Mouse (Mus musculus) liver, embryonic 11.5 days (tissue): Measurements from ENCODE around the gene Tsc22d4. TPM values are rescaled to one million over a fixed set of nuclear protein-coding genes. Genes with fewer than 3 reads are reported as not detected.
"Not testable (repeated sequence)": the region's sequence is repeated elsewhere in the genome, so short reads cannot be mapped to it uniquely, and the experiment has no call there.

Experiments
- ATAC-seq: fragments of 200-750 bp; cut with Nextera tagmentation; replicated peaks from 2 replicates; pipeline ENCODE4 v1.8.0; 2017; ENCODE audit warnings: moderate number of reproducible peaks, mild to moderate bottlenecking, moderate TSS enrichment, moderate library complexity; ENCODE audit not compliant: low FRiP score
- DNase-seq: peaks from one replicate; pipeline ENCODE4 v3.0.0-alpha.2; 2017; ENCODE audit warnings: low spot score
- H3K27ac ChIP-seq: fragments of 300-500 bp; sonication (generic); 2 replicates; pipeline ENCODE4 v1.5.1; 2014; ENCODE audit warnings: mild to moderate bottlenecking, low read depth, low read length, control low read depth
- H3K27me3 ChIP-seq: fragments of 300-500 bp; sonication (generic); replicated peaks from 2 replicates; pipeline ENCODE4 v1.6.1; 2014; ENCODE audit warnings: low read length, mixed read lengths; ENCODE audit not compliant: control insufficient read depth, insufficient read depth
- H3K36me3 ChIP-seq: fragments of 300-500 bp; sonication (generic); 2 replicates; pipeline ENCODE4 v1.6.1; 2014; ENCODE audit warnings: mild to moderate bottlenecking, low read length, moderate library complexity, mixed read lengths; ENCODE audit not compliant: control insufficient read depth, insufficient read depth
- H3K4me1 ChIP-seq: fragments of 300-500 bp; sonication (generic); replicated peaks from 2 replicates; pipeline ENCODE4 v1.6.1; 2014; ENCODE audit warnings: low read length, mixed read lengths; ENCODE audit not compliant: control insufficient read depth, insufficient read depth
- H3K4me2 ChIP-seq: fragments of 300-500 bp; sonication (generic); 2 replicates; pipeline ENCODE4 v1.6.1; 2014; ENCODE audit warnings: mild to moderate bottlenecking, control low read depth, moderate library complexity
- H3K4me3 ChIP-seq: fragments of 300-500 bp; sonication (generic); 2 replicates; pipeline ENCODE4 v1.5.1; 2014; ENCODE audit warnings: low read depth, low read length, control low read depth
- H3K9ac ChIP-seq: fragments of 300-500 bp; sonication (generic); 2 replicates; pipeline ENCODE4 v1.6.1; 2014; ENCODE audit warnings: low read depth, low read length, control low read depth
- H3K9me3 ChIP-seq: fragments of 300-500 bp; sonication (generic); 2 replicates; pipeline ENCODE4 v1.6.1; 2016; ENCODE audit warnings: low read length, inconsistent platforms, mixed read lengths; ENCODE audit not compliant: control insufficient read depth
- WGBS: fragments of 180-500 bp; shearing (Covaris S2); extraction: QIAGEN DNeasy Blood & Tissue Kit; methylation state at CpG from one replicate; pipeline ENCODE4 v1.1.7; 2014; 5-methylcytosine and 5-hydroxymethylcytosine counted together
- polyA plus RNA-seq: library from polyadenylated mRNA; unstranded; fragments of >200 nt; fragmentation: Nextera tagmentation; extraction: Ambion mirVana; gene quantifications from 2 replicates; pipeline ENCODE4 v1.2.1, GENCODE M21; 2014

The Tsc22d4 gene
- polyA plus RNA-seq, 1 experiment from 2014 or later: 134 TPM

GRCm38 (mm10) chr5:137746851-137747325 is 1.4 kb downstream of the Tsc22d4 start:
- Histone ChIP-seq H3K4me2 (peak overlapping the region; percentile 100), H3K4me1 (peaks cover 32% of the 10 kb centered on the region), H3K27ac (peak overlapping the region; percentile 97), H3K9ac (peak overlapping the region; percentile 95), H3K36me3 (peaks cover 10% of the 10 kb centered on the region), H3K27me3 (no peaks in the 10 kb centered on the region), H3K9me3 (no peaks in the 10 kb centered on the region), H3K4me3 (peak overlapping the region; percentile 92)
- DNase-seq (peak; percentile 62), ATAC-seq (0 out of 2 replicates have a peak, but pooled peaks have one; percentile 3)
- WGBS: 1% methylated on average over 16 of the region's 16 CpGs

- DNase-seq: peak; percentile 65
- H3K9ac ChIP-seq: peak overlapping the region; percentile 95
- WGBS: 4% methylated on average over 26 of the region's 26 CpGs
- peak overlapping the region; percentile 92 for H3K4me3 ChIP-seq
- H3K9me3 ChIP-seq: no peaks in the 10 kb centered on the region
- peak; percentile 35; the same call in 1 of the 2 replicates for ATAC-seq
- peak overlapping the region; percentile 97 for H3K27ac ChIP-seq
- H3K36me3 ChIP-seq: peaks cover 15% of the 10 kb centered on the region
- H3K27me3 ChIP-seq: no peaks in the 10 kb centered on the region
- H3K4me1 ChIP-seq: peaks cover 30% of the 10 kb centered on the region
- H3K4me2 ChIP-seq: peak overlapping the region; percentile 100
Measured at GRCm38 (mm10) chr5:137747326-137747961, 1.9 kb downstream of the Tsc22d4 start.

GRCm38 (mm10) chr5:137748130-137748770 is 2.7 kb downstream of the Tsc22d4 start:
- Histone ChIP-seq H3K9me3 (no peaks in the 10 kb centered on the region), H3K27ac (peak overlapping the region; percentile 97), H3K36me3 (peaks cover 19% of the 10 kb centered on the region), H3K4me2 (peak overlapping the region; percentile 100), H3K4me1 (peaks cover 30% of the 10 kb centered on the region), H3K9ac (peak overlapping the region; percentile 21), H3K27me3 (no peaks in the 10 kb centered on the region), H3K4me3 (peak overlapping the region; percentile 92)
- DNase-seq (no peak), ATAC-seq (no peak)
- WGBS: 24% methylated on average over 5 of the region's 5 CpGs

- peak overlapping the region; percentile 97 for H3K27ac ChIP-seq
- H3K4me1 ChIP-seq: peaks cover 30% of the 10 kb centered on the region
- no peak for ATAC-seq
- peak overlapping the region; percentile 92 for H3K4me3 ChIP-seq
- H3K27me3 ChIP-seq: no peaks in the 10 kb centered on the region
- H3K9me3 ChIP-seq: no peaks in the 10 kb centered on the region
- peaks cover 27% of the 10 kb centered on the region for H3K36me3 ChIP-seq
- peak overlapping the region; percentile 100 for H3K4me2 ChIP-seq
- H3K9ac ChIP-seq: peak overlapping the region; percentile 21
- 36% methylated on average over 6 of the region's 6 CpGs for WGBS
- no peak for DNase-seq
Measured at GRCm38 (mm10) chr5:137749196-137749836, 3.8 kb downstream of the Tsc22d4 start.

GRCm38 (mm10) chr5:137750212-137750611 is 4.7 kb downstream of the Tsc22d4 start:
- not testable (repeated sequence) for H3K4me3 ChIP-seq, H3K9me3 ChIP-seq, H3K27ac ChIP-seq, H3K9ac ChIP-seq, H3K4me2 ChIP-seq, ATAC-seq, H3K27me3 ChIP-seq, DNase-seq
- peaks cover 28% of the 10 kb centered on the region for H3K36me3 ChIP-seq
- 95% methylated on average over 6 of the region's 8 CpGs for WGBS
- H3K4me1 ChIP-seq: peaks cover 27% of the 10 kb centered on the region

- peaks cover 28% of the 10 kb centered on the region for H3K36me3 ChIP-seq
- no peak for DNase-seq
- no peak overlapping the region for H3K27ac ChIP-seq
- H3K4me2 ChIP-seq: no peak overlapping the region
- H3K9ac ChIP-seq: no peak overlapping the region
- H3K27me3 ChIP-seq: no peaks in the 10 kb centered on the region
- no peak for ATAC-seq
- no peak overlapping the region for H3K4me3 ChIP-seq
- 95% methylated on average over 13 of the region's 13 CpGs for WGBS
- H3K4me1 ChIP-seq: peaks cover 23% of the 10 kb centered on the region
- no peaks in the 10 kb centered on the region for H3K9me3 ChIP-seq
Measured at GRCm38 (mm10) chr5:137751221-137751887, 5.8 kb downstream of the Tsc22d4 start.

GRCm38 (mm10) chr5:137751988-137752387 is 6.5 kb downstream of the Tsc22d4 start:
- H3K36me3 ChIP-seq: peaks cover 28% of the 10 kb centered on the region
- H3K4me2 ChIP-seq: no peak overlapping the region
- WGBS: 81% methylated on average over 6 of the region's 6 CpGs
- ATAC-seq (no peak), DNase-seq (no peak)
- H3K4me3 ChIP-seq: no peak overlapping the region
- H3K4me1 ChIP-seq: peaks cover 23% of the 10 kb centered on the region
- no peaks in the 10 kb centered on the region for H3K9me3 ChIP-seq
- no peaks in the 10 kb centered on the region for H3K27me3 ChIP-seq
- H3K9ac ChIP-seq: no peak overlapping the region
- H3K27ac ChIP-seq: no peak overlapping the region

GRCm38 (mm10) chr5:137753111-137753832 is 7.7 kb downstream of the Tsc22d4 start:
- no peak for DNase-seq
- Histone ChIP-seq H3K27me3 (no peaks in the 10 kb centered on the region), H3K9me3 (no peaks in the 10 kb centered on the region), H3K4me2 (no peak overlapping the region), H3K4me3 (no peak overlapping the region; the same call in 1 of the 2 replicates), H3K27ac (no peak overlapping the region), H3K9ac (no peak overlapping the region), H3K4me1 (peaks cover 15% of the 10 kb centered on the region), H3K36me3 (peaks cover 30% of the 10 kb centered on the region)
- WGBS: 81% methylated on average over 13 of the region's 13 CpGs
- ATAC-seq: no peak
